Mouse (Mus musculus) limb, embryonic 13.5 days (tissue): ENCODE measurements around the gene Gm11060. TPM values are rescaled to one million over a fixed set of nuclear protein-coding genes. Genes with fewer than 3 reads are reported as not detected.

Experiments used
- ATAC-seq: fragments of 200-750 bp; cut with Nextera tagmentation; 2 replicates; pipeline ENCODE4 v1.8.0; 2017; ENCODE audit warnings: low read depth, moderate number of reproducible peaks, moderate TSS enrichment; ENCODE audit not compliant: low FRiP score
- H3K27ac ChIP-seq: fragments of 300-500 bp; sonication (generic); 2 replicates; pipeline ENCODE4 v1.5.1; 2015; ENCODE audit warnings: inconsistent platforms, mild to moderate bottlenecking, moderate library complexity
- H3K27me3 ChIP-seq: fragments of 300-500 bp; sonication (generic); 2 replicates; pipeline ENCODE4 v1.6.1; 2015; ENCODE audit warnings: mild to moderate bottlenecking, inconsistent platforms
- H3K36me3 ChIP-seq: fragments of 300-500 bp; sonication (generic); 2 replicates; pipeline ENCODE4 v1.6.1; 2015; ENCODE audit warnings: inconsistent platforms, mild to moderate bottlenecking, moderate library complexity
- H3K4me1 ChIP-seq: fragments of 300-500 bp; sonication (generic); 2 replicates; pipeline ENCODE4 v1.6.1; 2015; ENCODE audit warnings: inconsistent platforms
- H3K4me2 ChIP-seq: fragments of 300-500 bp; sonication (generic); replicated peaks from 2 replicates; pipeline ENCODE4 v1.6.1; 2015; ENCODE audit warnings: inconsistent platforms, mild to moderate bottlenecking, moderate library complexity
- H3K4me3 ChIP-seq: fragments of 300-500 bp; sonication (generic); 2 replicates; pipeline ENCODE4 v1.5.1; 2015; ENCODE audit warnings: moderate library complexity, mild to moderate bottlenecking, inconsistent platforms
- H3K9ac ChIP-seq: fragments of 300-500 bp; sonication (generic); 2 replicates; pipeline ENCODE4 v1.6.1; 2015; ENCODE audit warnings: mild to moderate bottlenecking, inconsistent platforms
- H3K9me3 ChIP-seq: fragments of 300-500 bp; sonication (generic); 2 replicates; pipeline ENCODE4 v1.6.1; 2016; ENCODE audit warnings: inconsistent platforms
- WGBS: fragments of 180-500 bp; shearing (Covaris S2); methylation state at CpG from one replicate; pipeline ENCODE4 v1.1.7; 2015; 5-methylcytosine and 5-hydroxymethylcytosine counted together
- polyA plus RNA-seq: library from polyadenylated mRNA; unstranded; fragments of >200 nt; fragmentation: Nextera tagmentation; extraction: Ambion mirVana; gene quantifications from 2 replicates; pipeline ENCODE4 v1.2.1, GENCODE M21; 2015

Gm11060 gene
- polyA plus RNA-seq, 1 experiment from 2014 or later = not detected

GRCm38 (mm10) chr2:105086081-105086480 lies 5.7 kb upstream of the Gm11060 start:
- Histone ChIP-seq H3K9me3 (no peaks in the 10 kb centered on the region), H3K9ac (no peak overlapping the region), H3K4me1 (peaks cover 23% of the 10 kb centered on the region), H3K4me2 (no peak overlapping the region), H3K4me3 (no peak overlapping the region), H3K36me3 (no peaks in the 10 kb centered on the region), H3K27ac (no peak overlapping the region), H3K27me3 (0 out of 2 replicates have a peak, but pooled peaks cover 5% of the 10 kb centered on the region)
- ATAC-seq = no peak
- WGBS = 91% methylated on average over 3 of the region's 3 CpGs

GRCm38 (mm10) chr2:105088005-105088404 lies 3.8 kb upstream of the Gm11060 start:
- peaks cover 25% of the 10 kb centered on the region for H3K4me1 ChIP-seq
- no peaks in the 10 kb centered on the region for H3K27me3 ChIP-seq
- H3K4me2 ChIP-seq = no peak overlapping the region
- no peak overlapping the region for H3K27ac ChIP-seq
- no peaks in the 10 kb centered on the region for H3K36me3 ChIP-seq
- H3K4me3 ChIP-seq = no peak overlapping the region
- WGBS = 80% methylated on average over 3 of the region's 3 CpGs
- no peaks in the 10 kb centered on the region for H3K9me3 ChIP-seq
- H3K9ac ChIP-seq = no peak overlapping the region
- no peak for ATAC-seq

GRCm38 (mm10) chr2:105089083-105089482 lies 2.7 kb upstream of the Gm11060 start:
- Histone ChIP-seq H3K4me3 (no peak overlapping the region), H3K4me1 (peaks cover 25% of the 10 kb centered on the region), H3K27me3 (no peaks in the 10 kb centered on the region), H3K9me3 (no peaks in the 10 kb centered on the region), H3K27ac (0 out of 2 replicates have a peak overlapping the region, but pooled peaks have one; percentile 22), H3K9ac (no peak overlapping the region), H3K36me3 (no peaks in the 10 kb centered on the region), H3K4me2 (peak overlapping the region; percentile 19; the same call in 1 of the 2 replicates)
- no peak for ATAC-seq
- 35% methylated on average over 4 of the region's 4 CpGs for WGBS

- peaks cover 25% of the 10 kb centered on the region for H3K4me1 ChIP-seq
- WGBS = 22% methylated on average over 7 of the region's 7 CpGs
- H3K27me3 ChIP-seq = no peaks in the 10 kb centered on the region
- peak overlapping the region; percentile 22; the same call in 1 of the 2 replicates for H3K27ac ChIP-seq
- no peaks in the 10 kb centered on the region for H3K36me3 ChIP-seq
- no peaks in the 10 kb centered on the region for H3K9me3 ChIP-seq
- H3K9ac ChIP-seq = no peak overlapping the region
- peak; percentile 68; the same call in 1 of the 2 replicates for ATAC-seq
- no peak overlapping the region for H3K4me3 ChIP-seq
- H3K4me2 ChIP-seq = 0 out of 2 replicates have a peak overlapping the region, but pooled peaks have one; percentile 19
These were observed 2.0 kb upstream of the Gm11060 start for GRCm38 (mm10) chr2:105089581-105090508.

GRCm38 (mm10) chr2:105090991-105091390 lies 827 bp upstream of the Gm11060 start:
- Histone ChIP-seq H3K27me3 (no peaks in the 10 kb centered on the region), H3K27ac (no peak overlapping the region), H3K9ac (no peak overlapping the region), H3K4me1 (peaks cover 25% of the 10 kb centered on the region), H3K9me3 (no peaks in the 10 kb centered on the region), H3K36me3 (no peaks in the 10 kb centered on the region), H3K4me2 (no peak overlapping the region), H3K4me3 (no peak overlapping the region)
- WGBS = 76% methylated on average over 5 of the region's 5 CpGs
- ATAC-seq = no peak

- WGBS = 79% methylated on average over 22 of the region's 22 CpGs
- H3K9ac ChIP-seq = no peak overlapping the region
- no peak overlapping the region for H3K4me2 ChIP-seq
- no peak overlapping the region for H3K4me3 ChIP-seq
- H3K27ac ChIP-seq = no peak overlapping the region
- H3K36me3 ChIP-seq = no peaks in the 10 kb centered on the region
- H3K4me1 ChIP-seq = peaks cover 4% of the 10 kb centered on the region; the same call in 1 of the 2 replicates
- 0 out of 2 replicates have a peak, but pooled peaks cover 3% of the 10 kb centered on the region for H3K27me3 ChIP-seq
- ATAC-seq = no peak
- no peaks in the 10 kb centered on the region for H3K9me3 ChIP-seq
These were observed 5.6 kb downstream of the Gm11060 start for GRCm38 (mm10) chr2:105097294-105097953.

GRCm38 (mm10) chr2:105099410-105099809 lies 7.6 kb downstream of the Gm11060 start:
- no peak overlapping the region for H3K4me2 ChIP-seq
- no peak overlapping the region for H3K4me3 ChIP-seq
- H3K36me3 ChIP-seq = no peaks in the 10 kb centered on the region
- no peak for ATAC-seq
- H3K27ac ChIP-seq = no peak overlapping the region
- no peak overlapping the region for H3K9ac ChIP-seq
- peaks cover 4% of the 10 kb centered on the region; the same call in 1 of the 2 replicates for H3K4me1 ChIP-seq
- WGBS = 67% methylated on average over 7 of the region's 7 CpGs
- H3K9me3 ChIP-seq = no peaks in the 10 kb centered on the region
- H3K27me3 ChIP-seq = 0 out of 2 replicates have a peak, but pooled peaks cover 3% of the 10 kb centered on the region

- ATAC-seq = no peak
These were observed 8.7 kb downstream of the Gm11060 start for GRCm38 (mm10) chr2:105100541-105100940.

GRCm38 (mm10) chr2:105108703-105109158 lies 16.9 kb downstream of the Gm11060 start:
- WGBS = 49% methylated on average over 6 of the region's 6 CpGs
- no peak overlapping the region for H3K9ac ChIP-seq
- peak; percentile 32; the same call in 1 of the 2 replicates for ATAC-seq

More at GRCm38 (mm10) chr2:105100541-105100940, 8.7 kb downstream of the Gm11060 start:
- 62% methylated on average over 7 of the region's 7 CpGs for WGBS
- Histone ChIP-seq H3K4me1 (peaks cover 4% of the 10 kb centered on the region; the same call in 1 of the 2 replicates), H3K27me3 (0 out of 2 replicates have a peak, but pooled peaks cover 3% of the 10 kb centered on the region), H3K9ac (no peak overlapping the region), H3K4me2 (no peak overlapping the region), H3K36me3 (no peaks in the 10 kb centered on the region), H3K9me3 (no peaks in the 10 kb centered on the region), H3K27ac (no peak overlapping the region), H3K4me3 (no peak overlapping the region)

GRCm38 (mm10) chr2:105114074-105114473 lies 22.3 kb downstream of the Gm11060 start:
- H3K27me3 ChIP-seq = peaks cover 75% of the 10 kb centered on the region
- H3K4me1 ChIP-seq = no peaks in the 10 kb centered on the region
- WGBS = 37% methylated on average over 9 of the region's 9 CpGs
- H3K4me2 ChIP-seq = no peak overlapping the region
- no peak for ATAC-seq
- no peaks in the 10 kb centered on the region for H3K36me3 ChIP-seq
- H3K9me3 ChIP-seq = no peaks in the 10 kb centered on the region
- H3K4me3 ChIP-seq = no peak overlapping the region
- H3K9ac ChIP-seq = no peak overlapping the region
- H3K27ac ChIP-seq = no peak overlapping the region

More at GRCm38 (mm10) chr2:105108703-105109158, 16.9 kb downstream of the Gm11060 start:
- Histone ChIP-seq H3K27ac (no peak overlapping the region), H3K9me3 (no peaks in the 10 kb centered on the region), H3K4me3 (no peak overlapping the region), H3K36me3 (no peaks in the 10 kb centered on the region), H3K4me2 (no peak overlapping the region), H3K4me1 (no peaks in the 10 kb centered on the region), H3K27me3 (peaks cover 32% of the 10 kb centered on the region)

GRCm38 (mm10) chr2:105117669-105118068 lies 25.9 kb downstream of the Gm11060 start:
- peaks cover 90% of the 10 kb centered on the region for H3K27me3 ChIP-seq

GRCm38 (mm10) chr2:105122216-105122615 lies 30.4 kb downstream of the Gm11060 start:
- Histone ChIP-seq H3K9ac (no peak overlapping the region), H3K36me3 (no peaks in the 10 kb centered on the region), H3K9me3 (no peaks in the 10 kb centered on the region), H3K4me3 (no peak overlapping the region), H3K27me3 (peaks cover 96% of the 10 kb centered on the region), H3K4me1 (peaks cover 15% of the 10 kb centered on the region), H3K4me2 (no peak overlapping the region), H3K27ac (no peak overlapping the region)
- WGBS = under 1% methylated on average over 8 of the region's 8 CpGs
- ATAC-seq = no peak

More at GRCm38 (mm10) chr2:105117669-105118068, 25.9 kb downstream of the Gm11060 start:
- no peak overlapping the region for H3K9ac ChIP-seq
- no peaks in the 10 kb centered on the region for H3K4me1 ChIP-seq
- 47% methylated on average over 8 of the region's 8 CpGs for WGBS
- ATAC-seq = no peak
- H3K27ac ChIP-seq = no peak overlapping the region
- H3K9me3 ChIP-seq = no peaks in the 10 kb centered on the region
- no peak overlapping the region for H3K4me2 ChIP-seq
- no peak overlapping the region for H3K4me3 ChIP-seq
- no peaks in the 10 kb centered on the region for H3K36me3 ChIP-seq
